Mouse (Mus musculus) thymus, adult 2 months (tissue): ENCODE data around the gene 3830406C13Rik.

Source experiments
- CTCF ChIP-seq: fragments of 200-500 bp; IDR thresholded peaks from 2 replicates; pipeline ENCODE4 v1.5.1; 2012; ENCODE audit warnings: mild to moderate bottlenecking, control low read depth, low read length, moderate library complexity, borderline replicate concordance; ENCODE audit not compliant: control insufficient read depth, poor library complexity, insufficient read depth; ENCODE audit errors: extremely low read depth
- POLR2A ChIP-seq: fragments of 200-500 bp; IDR thresholded peaks from 2 replicates; pipeline ENCODE4 v1.6.1; 2012; ENCODE audit warnings: mild to moderate bottlenecking, low read length, control low read depth, moderate library complexity; ENCODE audit not compliant: control insufficient read depth, poor library complexity, insufficient read depth; ENCODE audit errors: extremely low read depth

GRCm38 (mm10) chr14:12243726-12244125 lies 40.2 kb upstream of the 3830406C13Rik start:
- TF ChIP-seq CTCF: no peak
- no peak for TF ChIP-seq POLR2A
